Mouse (Mus musculus) bone marrow macrophage, adult 2 months (primary cell): Measurements from ENCODE around the gene Chst14. TPM values are rescaled to one million over a fixed set of nuclear protein-coding genes. Genes with fewer than 3 reads are reported as not detected.

Experiments used
- H3K27ac ChIP-seq: 2 replicates; pipeline ENCODE4 v1.5.1; 2012; ENCODE audit warnings: low read depth, low read length; ENCODE audit not compliant: insufficient read depth
- H3K4me1 ChIP-seq: 2 replicates; pipeline ENCODE4 v1.6.1; 2012; ENCODE audit warnings: low read length; ENCODE audit not compliant: control insufficient read depth, insufficient read depth
- H3K4me3 ChIP-seq: 2 replicates; pipeline ENCODE4 v1.5.1; 2012; ENCODE audit warnings: mild to moderate bottlenecking, low read length, moderate library complexity; ENCODE audit not compliant: insufficient read depth
- CTCF ChIP-seq: IDR thresholded peaks from 2 replicates; pipeline ENCODE4 v1.5.1; 2012; ENCODE audit warnings: low read depth, mild to moderate bottlenecking, low read length, moderate library complexity
- POLR2A ChIP-seq: IDR thresholded peaks from 2 replicates; pipeline ENCODE4 v1.6.1; 2012; ENCODE audit warnings: mild to moderate bottlenecking, low read depth, low read length, borderline replicate concordance
- polyA plus RNA-seq: library from polyadenylated mRNA; stranded (reverse); fragments of >200 nt; gene quantifications from 2 replicates; pipeline ENCODE4 v1.2.4, GENCODE M21; 2012; ENCODE audit not compliant: missing spikeins, insufficient read depth, insufficient read length

Chst14 gene
- polyA plus RNA-seq, 1 experiment = 21.3 TPM

- peaks cover 48% of the 10 kb centered on the region for H3K4me1 ChIP-seq
- TF ChIP-seq CTCF (no peak), POLR2A (no peak)
- 0 out of 2 replicates have a peak overlapping the region, but pooled peaks have one; percentile 10 for H3K27ac ChIP-seq
- no peak overlapping the region for H3K4me3 ChIP-seq
Observed at GRCm38 (mm10) chr2:118905433-118906117, 20.7 kb upstream of the Chst14 start.

DNA sequence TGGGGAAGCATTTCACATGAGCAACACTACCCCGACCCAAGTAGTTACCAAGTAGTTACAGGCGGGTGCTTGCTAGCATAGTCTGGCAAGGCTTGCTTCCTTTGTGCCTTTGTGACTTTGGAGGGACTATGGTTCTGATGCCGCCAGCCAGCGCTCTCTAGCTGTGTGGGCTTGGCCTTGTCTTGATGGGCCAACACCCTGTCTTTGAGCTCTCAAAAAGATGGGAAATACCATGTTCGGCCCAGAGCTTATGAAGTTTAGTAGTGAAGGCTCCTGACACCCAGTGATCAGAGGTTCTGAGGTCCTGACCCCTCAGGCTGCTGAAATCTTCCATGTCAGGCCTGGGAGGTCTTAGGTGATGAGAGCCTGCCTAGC lies 20.2 kb upstream of the Chst14 start:
- TF ChIP-seq POLR2A (no peak), CTCF (no peak)
- H3K27ac ChIP-seq = 0 out of 2 replicates have a peak overlapping the region, but pooled peaks have one; percentile 10
- peaks cover 48% of the 10 kb centered on the region for H3K4me1 ChIP-seq
- H3K4me3 ChIP-seq = no peak overlapping the region

GRCm38 (mm10) chr2:118907781-118908180 lies 18.5 kb upstream of the Chst14 start:
- no peak overlapping the region for H3K27ac ChIP-seq
- no peak overlapping the region for H3K4me3 ChIP-seq
- no peak for TF ChIP-seq POLR2A
- H3K4me1 ChIP-seq = peaks cover 47% of the 10 kb centered on the region

DNA sequence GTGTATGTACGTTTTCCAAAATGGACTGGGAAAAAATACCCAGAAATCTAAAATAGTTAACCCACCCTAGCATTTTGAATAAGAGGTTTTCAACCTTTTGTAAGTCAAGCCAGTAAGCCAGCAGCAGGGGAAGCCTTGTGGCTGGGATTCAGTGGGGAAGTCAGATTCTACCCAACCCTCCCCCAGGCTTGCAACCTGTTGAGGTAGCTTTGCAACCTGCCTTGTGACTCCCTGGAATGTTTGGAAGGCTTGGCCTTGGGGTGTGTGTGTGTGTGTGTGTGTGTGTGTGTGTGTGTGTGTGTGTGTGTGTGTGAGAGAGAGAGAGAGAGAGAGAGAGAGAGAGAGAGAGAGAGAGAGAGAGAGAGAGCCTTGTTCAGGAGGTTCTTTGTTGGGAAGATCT lies 17.1 kb upstream of the Chst14 start:
- H3K4me3 ChIP-seq = no peak overlapping the region
- TF ChIP-seq CTCF (no peak), POLR2A (no peak)
- no peak overlapping the region for H3K27ac ChIP-seq
- peaks cover 34% of the 10 kb centered on the region for H3K4me1 ChIP-seq

GRCm38 (mm10) chr2:118910605-118911278 lies 15.6 kb upstream of the Chst14 start:
- Histone ChIP-seq H3K4me3 (no peak overlapping the region), H3K4me1 (peaks cover 25% of the 10 kb centered on the region), H3K27ac (no peak overlapping the region)
- TF ChIP-seq CTCF = no peak
- no peak for TF ChIP-seq POLR2A

GRCm38 (mm10) chr2:118912706-118913105 lies 13.6 kb upstream of the Chst14 start:
- H3K4me3 ChIP-seq = no peak overlapping the region
- H3K27ac ChIP-seq = no peak overlapping the region
- peaks cover 10% of the 10 kb centered on the region; the same call in 1 of the 2 replicates for H3K4me1 ChIP-seq
- TF ChIP-seq CTCF (no peak), POLR2A (no peak)

GRCm38 (mm10) chr2:118913551-118914276 lies 12.6 kb upstream of the Chst14 start:
- TF ChIP-seq CTCF (no peak), POLR2A (no peak)
- Histone ChIP-seq H3K27ac (no peak overlapping the region), H3K4me1 (peaks cover 7% of the 10 kb centered on the region; the same call in 1 of the 2 replicates), H3K4me3 (no peak overlapping the region)

- peaks cover 4% of the 10 kb centered on the region; the same call in 1 of the 2 replicates for H3K4me1 ChIP-seq
- no peak overlapping the region for H3K4me3 ChIP-seq
- H3K27ac ChIP-seq = no peak overlapping the region
- no peak for TF ChIP-seq CTCF
- TF ChIP-seq POLR2A = no peak
Observed at GRCm38 (mm10) chr2:118914685-118915084, 11.6 kb upstream of the Chst14 start.

- Histone ChIP-seq H3K4me1 (peaks cover 4% of the 10 kb centered on the region; the same call in 1 of the 2 replicates), H3K4me3 (no peak overlapping the region), H3K27ac (no peak overlapping the region)
- TF ChIP-seq POLR2A = no peak
Observed at GRCm38 (mm10) chr2:118916436-118916835, 9.9 kb upstream of the Chst14 start.

GRCm38 (mm10) chr2:118918543-118918942 lies 7.8 kb upstream of the Chst14 start:
- peaks cover 17% of the 10 kb centered on the region for H3K4me1 ChIP-seq
- no peak overlapping the region for H3K4me3 ChIP-seq
- no peak overlapping the region for H3K27ac ChIP-seq
- TF ChIP-seq POLR2A (no peak), CTCF (no peak)
